Mouse (Mus musculus) G1E (cell line): Measurements from ENCODE around the gene Cenpp. TPM values are rescaled to one million over a fixed set of nuclear protein-coding genes. Genes with fewer than 3 reads are reported as not detected.

ENCODE experiments used
- ATAC-seq: 2 replicates; pipeline ENCODE4 v1.8.0; 2016; ENCODE audit warnings: mild to moderate bottlenecking; ENCODE audit not compliant: insufficient number of reproducible peaks, poor library complexity, low FRiP score, severe bottlenecking; ENCODE audit errors: extremely low read depth
- DNase-seq: peaks from one replicate; pipeline ENCODE4 v3.0.0; 2012; ENCODE audit warnings: low spot score
- H3K27me3 ChIP-seq: 2 replicates; pipeline ENCODE4 v1.6.1; 2012; ENCODE audit warnings: mild to moderate bottlenecking, low read length, inconsistent platforms; ENCODE audit not compliant: insufficient read depth
- H3K36me3 ChIP-seq: replicated peaks from 2 replicates; pipeline ENCODE3; 2012; ENCODE audit warnings: mild to moderate bottlenecking, inconsistent platforms
- H3K4me1 ChIP-seq: 2 replicates; pipeline ENCODE4 v1.6.1; 2012; ENCODE audit warnings: low read depth, low read length, inconsistent platforms, mixed read lengths; ENCODE audit not compliant: insufficient read depth
- H3K4me3 ChIP-seq: 2 replicates; pipeline ENCODE4 v1.5.1; 2012; ENCODE audit warnings: low read depth, mild to moderate bottlenecking, inconsistent platforms, low read length, moderate library complexity, mixed read lengths
- H3K9me3 ChIP-seq: replicated peaks from 2 replicates; pipeline ENCODE4 v1.6.1; 2012; ENCODE audit warnings: inconsistent platforms
- CTCF ChIP-seq: IDR thresholded peaks from 2 replicates; pipeline ENCODE4 v1.5.1; 2012; ENCODE audit warnings: low read depth, low read length, inconsistent platforms, mixed read lengths
- GATA1 ChIP-seq: IDR thresholded peaks from 2 replicates; pipeline ENCODE4 v1.6.1; 2012; ENCODE audit warnings: borderline replicate concordance, low read length, inconsistent platforms, mixed read lengths
- GATA2 ChIP-seq: IDR thresholded peaks from 2 replicates; pipeline ENCODE4 v1.6.1; 2012; ENCODE audit warnings: low read depth, low read length, inconsistent platforms, borderline replicate concordance
- POLR2AphosphoS5 ChIP-seq: IDR thresholded peaks from 2 replicates; pipeline ENCODE4 v1.6.1; 2012; ENCODE audit warnings: low read depth, low read length, inconsistent platforms; ENCODE audit not compliant: insufficient replicate concordance
- TAL1 ChIP-seq: conservative IDR thresholded peaks from 2 replicates; pipeline ENCODE4 v1.6.1; 2012; ENCODE audit warnings: low read depth, low read length, inconsistent platforms, mixed read lengths
- polyA plus RNA-seq: library from polyadenylated mRNA; stranded (reverse); fragments of >175 nt; gene quantifications from 2 replicates; pipeline ENCODE4 v1.2.3, GENCODE M21; 2012
- total RNA-seq, 2 experiments: library from RNA; stranded (forward) in 1 of 2; stranded (reverse) in 1 of 2; fragments of 200-1000 nt in 1 of 2; fragments of >200 nt in 1 of 2; fragmentation: Nextera tagmentation in 1 of 2; gene quantifications; 2 replicates each; pipeline ENCODE4 v1.2.3; 2014 to 2017

Gene Cenpp
- total and polyA plus RNA-seq, 3 experiments: 7.7 to 48.5 (median 29.9) TPM

- TF ChIP-seq POLR2AphosphoS5 (no peak), CTCF (no peak), GATA2 (no peak), TAL1 (no peak), GATA1 (no peak)
- ATAC-seq (no peak), DNase-seq (no peak)
- H3K27me3 ChIP-seq: no peaks in the 10 kb centered on the region
- H3K4me1 ChIP-seq: no peaks in the 10 kb centered on the region
- H3K4me3 ChIP-seq: no peak overlapping the region
- peaks cover 18% of the 10 kb centered on the region for H3K36me3 ChIP-seq
- H3K9me3 ChIP-seq: no peaks in the 10 kb centered on the region
Measured at GRCm38 (mm10) chr13:49480057-49480456, 172.5 kb downstream of the Cenpp start.

DNA sequence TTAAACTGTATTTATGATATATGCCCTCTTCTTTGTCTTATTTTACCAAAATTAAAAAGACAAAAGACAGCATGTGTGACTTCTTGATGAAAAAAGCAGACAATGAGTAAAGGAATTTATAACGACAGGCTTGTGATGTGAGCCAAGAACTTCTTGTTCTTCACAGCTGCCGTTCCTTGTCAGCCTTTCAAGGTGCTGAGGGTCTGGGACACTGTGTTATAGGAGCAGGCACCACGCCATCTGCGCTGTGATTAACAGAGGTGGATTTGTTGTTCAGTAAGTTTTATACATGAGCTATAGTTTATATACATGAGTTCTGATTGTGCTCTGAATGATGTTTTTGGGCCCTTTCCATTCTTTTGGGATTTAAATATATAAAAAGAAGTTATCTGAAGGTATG lies 173.2 kb downstream of the Cenpp start:
- Histone ChIP-seq H3K9me3 (no peaks in the 10 kb centered on the region), H3K4me1 (no peaks in the 10 kb centered on the region), H3K4me3 (no peak overlapping the region), H3K27me3 (no peaks in the 10 kb centered on the region), H3K36me3 (peaks cover 15% of the 10 kb centered on the region)
- no peak for DNase-seq
- no peak for ATAC-seq
- no peak for TF ChIP-seq POLR2AphosphoS5
- no peak for TF ChIP-seq GATA1
- TF ChIP-seq CTCF: no peak
- TF ChIP-seq TAL1: no peak

GRCm38 (mm10) chr13:49478851-49479374 lies 173.7 kb downstream of the Cenpp start:
- no peak for TF ChIP-seq POLR2AphosphoS5
- no peak for TF ChIP-seq GATA2
- no peak for TF ChIP-seq TAL1
- TF ChIP-seq CTCF: no peak
- no peak for TF ChIP-seq GATA1
- peaks cover 18% of the 10 kb centered on the region for H3K36me3 ChIP-seq
- no peak overlapping the region for H3K4me3 ChIP-seq
- H3K4me1 ChIP-seq: no peaks in the 10 kb centered on the region
- no peaks in the 10 kb centered on the region for H3K27me3 ChIP-seq
- DNase-seq: no peak
- no peak for ATAC-seq
- H3K9me3 ChIP-seq: no peaks in the 10 kb centered on the region

GRCm38 (mm10) chr13:49477887-49478286 lies 174.7 kb downstream of the Cenpp start:
- peaks cover 15% of the 10 kb centered on the region for H3K36me3 ChIP-seq
- H3K4me1 ChIP-seq: no peaks in the 10 kb centered on the region
- H3K9me3 ChIP-seq: no peaks in the 10 kb centered on the region
- no peaks in the 10 kb centered on the region for H3K27me3 ChIP-seq
- H3K4me3 ChIP-seq: no peak overlapping the region
- TF ChIP-seq CTCF (no peak), GATA2 (no peak), GATA1 (no peak), POLR2AphosphoS5 (no peak), TAL1 (no peak)
- DNase-seq (no peak), ATAC-seq (no peak)

DNA sequence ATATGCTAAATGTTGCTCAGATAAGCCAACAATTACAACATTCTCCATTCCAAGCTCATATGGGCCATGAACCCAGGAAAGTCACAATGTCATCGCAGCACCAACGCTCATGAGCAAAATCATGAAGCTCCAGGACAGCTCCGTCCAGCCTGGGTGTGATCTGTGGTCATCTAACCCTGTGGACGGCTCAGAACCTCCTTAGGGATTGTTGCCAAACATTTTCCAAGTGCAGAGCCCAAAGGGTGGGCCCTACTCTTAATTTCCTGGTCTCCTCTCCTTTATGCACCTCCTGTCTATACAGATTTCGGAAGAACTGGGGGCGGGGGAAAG lies 179.9 kb downstream of the Cenpp start:
- no peak overlapping the region for H3K4me3 ChIP-seq
- no peaks in the 10 kb centered on the region for H3K27me3 ChIP-seq
- ATAC-seq (no peak), DNase-seq (no peak)
- no peak for TF ChIP-seq GATA1
- no peak for TF ChIP-seq GATA2
- no peak for TF ChIP-seq TAL1
- TF ChIP-seq CTCF: no peak
- TF ChIP-seq POLR2AphosphoS5: no peak
- peaks cover 3% of the 10 kb centered on the region; the same call in 1 of the 2 replicates for H3K4me1 ChIP-seq
- no peaks in the 10 kb centered on the region for H3K9me3 ChIP-seq
- peaks cover 51% of the 10 kb centered on the region for H3K36me3 ChIP-seq

- TF ChIP-seq TAL1: no peak
- no peak for DNase-seq
- no peak overlapping the region for H3K4me3 ChIP-seq
- no peaks in the 10 kb centered on the region for H3K9me3 ChIP-seq
- no peaks in the 10 kb centered on the region for H3K27me3 ChIP-seq
- no peak for ATAC-seq
- peaks cover 3% of the 10 kb centered on the region; the same call in 1 of the 2 replicates for H3K4me1 ChIP-seq
- peaks cover 54% of the 10 kb centered on the region for H3K36me3 ChIP-seq
Measured at GRCm38 (mm10) chr13:49471981-49472675, 180.5 kb downstream of the Cenpp start.

DNA sequence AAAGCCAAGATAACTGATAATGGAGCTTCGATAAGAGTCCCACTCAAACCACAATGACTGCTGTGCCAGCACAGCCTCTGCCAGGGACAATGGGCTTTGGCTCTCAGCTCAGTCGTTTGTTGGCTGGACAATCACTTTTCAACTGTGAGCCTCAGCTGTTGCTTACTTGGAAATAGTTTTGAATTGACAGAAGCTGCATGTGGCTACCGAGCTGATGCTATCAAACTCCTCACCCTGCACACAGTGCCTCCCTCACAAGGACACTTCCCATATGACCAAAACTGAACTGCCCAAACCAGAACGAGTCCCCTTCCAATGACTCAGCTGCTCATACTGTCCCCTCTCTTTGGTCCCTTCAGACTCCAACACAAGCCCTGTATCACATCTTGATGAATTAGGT lies 181.8 kb downstream of the Cenpp start:
- ATAC-seq (no peak), DNase-seq (no peak)
- Histone ChIP-seq H3K9me3 (no peaks in the 10 kb centered on the region), H3K27me3 (no peaks in the 10 kb centered on the region), H3K36me3 (peaks cover 61% of the 10 kb centered on the region), H3K4me3 (no peak overlapping the region), H3K4me1 (peaks cover 3% of the 10 kb centered on the region; the same call in 1 of the 2 replicates)
- TF ChIP-seq GATA1 (no peak), GATA2 (no peak), POLR2AphosphoS5 (no peak), TAL1 (no peak), CTCF (no peak)
